Mouse (Mus musculus) C2C12 (cell line): Measurements from ENCODE around the gene Slc17a7.

Experiments used
- CEBPB ChIP-seq: IDR thresholded peaks from one replicate; pipeline ENCODE4 v1.6.1; 2011; ENCODE audit warnings: low read depth, mild to moderate bottlenecking, control low read depth, moderate library complexity
- CTCF ChIP-seq: IDR thresholded peaks from one replicate; pipeline ENCODE4 v1.5.1; 2011; ENCODE audit not compliant: control insufficient read depth, insufficient read depth, insufficient read length
- USF1 ChIP-seq: IDR thresholded peaks from one replicate; pipeline ENCODE4 v1.6.1; 2011; ENCODE audit warnings: low read depth, mild to moderate bottlenecking, control low read depth, moderate library complexity

GRCm38 (mm10) chr7:45180896-45181477, 17.2 kb downstream of the Slc17a7 start, which contains the start of gene Pth2:
- TF ChIP-seq CTCF: no peak
- TF ChIP-seq CEBPB: no peak
- TF ChIP-seq USF1: no peak
